Mouse (Mus musculus) monocyte, adult 5-6 weeks (primary cell): Measurements from ENCODE around the gene Rnf169. TPM values are rescaled to one million over a fixed set of nuclear protein-coding genes. Genes with fewer than 3 reads are reported as not detected.

Source experiments
- ATAC-seq: fragments of 153-309, 156-312 bp; replicated peaks from 2 replicates; pipeline ENCODE4 v1.8.0; 2017; ENCODE audit warnings: mild to moderate bottlenecking; ENCODE audit not compliant: low TSS enrichment, insufficient number of reproducible peaks, severe bottlenecking, poor library complexity, low FRiP score
- total RNA-seq: library from RNA; stranded (forward); fragments of 200-1000, 200-491, 200-594 nt; gene quantifications from 3 replicates; pipeline ENCODE4 v1.2.3, GENCODE M21; 2017

The Rnf169 gene
- total RNA-seq, 1 experiment from 2014 or later, result 41.4 TPM

DNA sequence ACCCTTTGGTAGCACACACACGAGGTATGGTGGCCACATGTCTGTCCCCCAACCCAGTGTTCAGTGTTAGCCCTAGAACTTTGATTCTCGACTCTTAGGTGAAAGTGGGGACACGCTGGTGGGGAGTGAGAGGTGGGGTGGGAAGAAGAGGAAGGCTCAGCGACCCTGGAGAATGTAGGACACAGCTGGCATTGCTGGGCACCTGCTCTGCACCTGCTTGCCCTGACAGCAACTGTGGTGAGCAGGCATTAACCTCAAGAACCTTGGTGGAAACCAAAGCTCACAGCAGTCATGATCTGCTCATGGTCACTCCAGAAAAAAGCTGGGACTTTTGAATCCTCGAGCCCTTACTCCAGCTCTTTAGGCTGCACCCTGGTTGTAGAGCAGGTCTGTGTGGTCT lies 69.2 kb downstream of the Rnf169 start:
- no peak for ATAC-seq

DNA sequence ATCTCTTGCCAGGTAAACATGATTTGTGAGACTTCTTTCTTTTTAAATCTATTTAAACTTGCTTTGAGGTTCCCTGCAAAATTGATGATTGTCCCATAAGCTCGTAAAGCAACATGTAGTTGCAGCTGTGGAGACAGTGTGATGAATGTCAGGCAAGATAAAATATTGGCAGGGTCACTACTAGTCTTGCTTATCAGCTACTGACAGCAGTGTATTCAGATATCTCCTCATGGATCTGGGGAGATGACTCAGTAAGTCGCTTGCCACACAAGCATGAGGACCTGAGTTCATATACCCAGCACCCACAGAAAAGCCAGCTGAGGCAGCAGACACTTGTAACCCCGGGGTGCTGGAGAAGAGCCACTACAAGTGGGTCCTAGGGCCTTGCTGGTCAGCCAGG lies 72.8 kb downstream of the Rnf169 start:
- ATAC-seq, result no peak; the same call in 1 of the 2 replicates

DNA sequence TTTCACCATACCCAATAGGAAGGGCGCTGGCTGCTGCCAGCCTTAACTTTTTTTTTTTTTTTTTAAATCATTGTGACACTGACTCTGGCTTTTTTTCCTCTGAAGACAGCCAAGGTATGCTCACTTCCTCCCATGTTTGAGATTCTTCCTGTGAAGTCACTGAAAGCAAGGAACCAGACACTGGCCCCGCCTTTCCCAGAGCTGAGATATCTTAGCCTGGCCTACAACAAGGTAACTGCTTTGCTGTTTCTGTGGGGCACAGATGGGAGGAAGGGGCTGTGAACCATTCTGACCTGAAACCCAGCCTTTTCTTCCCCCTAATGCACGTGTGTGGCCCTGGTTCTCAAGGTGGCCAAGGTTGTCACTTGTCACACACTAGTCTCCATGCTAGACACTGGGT lies 73.9 kb downstream of the Rnf169 start:
- no peak for ATAC-seq

DNA sequence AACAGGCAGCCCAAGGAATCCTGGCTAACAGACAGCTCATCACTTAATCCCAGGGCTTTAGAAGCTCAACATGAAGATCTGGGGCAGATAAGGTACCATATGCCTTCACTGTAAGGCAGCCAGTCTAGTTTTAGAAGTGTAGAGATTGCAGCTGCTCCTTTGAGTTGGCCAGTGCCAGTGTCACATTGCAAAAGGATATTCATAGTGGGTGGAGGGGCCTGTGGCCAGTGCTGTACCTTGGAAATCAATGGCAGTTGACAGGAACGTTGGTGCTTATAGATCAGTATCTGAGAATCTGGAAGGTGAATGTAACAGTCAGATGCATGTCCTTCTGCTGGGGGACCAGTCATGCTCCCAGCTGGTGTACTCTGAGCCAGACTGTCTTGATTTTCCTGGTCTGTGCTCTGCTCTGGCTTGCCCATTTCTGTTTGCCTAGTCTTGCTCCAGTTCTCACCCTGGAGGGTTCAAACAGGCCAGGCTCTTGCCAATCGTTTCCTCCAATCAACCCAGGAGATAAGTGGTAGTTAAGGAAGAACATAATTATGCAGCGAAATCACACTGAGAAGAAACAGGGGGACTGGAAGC lies 75.7 kb downstream of the Rnf169 start:
- ATAC-seq, result no peak

DNA sequence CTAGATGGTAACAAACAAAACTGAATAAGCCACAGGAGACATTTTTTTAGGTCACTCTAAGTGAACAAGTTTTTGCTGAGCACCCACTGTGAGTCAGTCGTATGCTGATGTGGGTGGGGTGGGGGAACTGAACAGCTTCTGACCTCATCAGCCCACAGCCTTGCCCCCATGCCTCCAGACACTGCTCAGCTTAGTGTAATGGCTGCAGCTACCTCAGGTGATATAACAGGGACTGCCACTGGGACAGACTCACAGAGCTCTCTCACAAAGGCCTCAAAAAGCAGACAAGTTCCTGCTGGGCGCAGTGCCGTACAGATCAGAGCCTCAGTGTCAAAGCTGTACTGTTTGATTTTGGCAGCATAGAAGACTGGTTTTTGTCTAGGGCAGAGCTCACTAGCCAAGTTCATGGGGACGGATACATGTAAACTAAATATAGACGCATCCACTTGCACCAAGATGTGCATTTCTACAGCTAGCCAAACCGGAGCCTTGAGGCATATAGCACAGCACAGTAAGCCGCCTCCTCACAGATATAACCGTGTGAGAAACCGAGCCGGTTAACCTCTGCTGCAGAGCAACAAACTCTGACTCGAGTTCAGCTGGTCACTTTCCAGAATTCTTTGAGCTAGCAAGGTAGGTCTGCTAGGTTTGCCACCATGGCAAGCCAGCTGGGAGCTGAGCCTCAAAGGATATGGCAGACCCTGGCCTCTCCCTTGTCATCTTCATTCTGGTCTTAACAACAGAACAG lies 77.2 kb downstream of the Rnf169 start:
- ATAC-seq, result no peak

DNA sequence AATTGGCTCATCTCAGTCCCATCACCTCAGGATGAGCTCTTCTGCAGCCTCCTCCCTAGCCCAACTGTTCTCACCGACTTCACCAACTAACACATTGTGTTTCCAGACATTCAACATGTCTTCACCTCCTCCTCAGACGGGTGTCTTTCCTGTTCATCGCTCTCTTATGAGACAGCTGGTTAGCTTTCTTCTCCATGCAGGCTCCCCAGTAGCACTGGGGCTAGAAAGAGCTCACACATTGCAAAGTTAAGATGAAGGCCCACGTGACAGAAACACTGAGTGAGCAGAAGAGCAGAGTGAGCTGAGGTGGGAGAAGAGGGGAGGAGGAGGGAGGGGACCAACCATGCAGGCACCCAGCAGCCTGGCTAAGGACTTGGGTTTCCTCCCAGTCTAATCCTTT lies 78.0 kb downstream of the Rnf169 start:
- ATAC-seq, result no peak

DNA sequence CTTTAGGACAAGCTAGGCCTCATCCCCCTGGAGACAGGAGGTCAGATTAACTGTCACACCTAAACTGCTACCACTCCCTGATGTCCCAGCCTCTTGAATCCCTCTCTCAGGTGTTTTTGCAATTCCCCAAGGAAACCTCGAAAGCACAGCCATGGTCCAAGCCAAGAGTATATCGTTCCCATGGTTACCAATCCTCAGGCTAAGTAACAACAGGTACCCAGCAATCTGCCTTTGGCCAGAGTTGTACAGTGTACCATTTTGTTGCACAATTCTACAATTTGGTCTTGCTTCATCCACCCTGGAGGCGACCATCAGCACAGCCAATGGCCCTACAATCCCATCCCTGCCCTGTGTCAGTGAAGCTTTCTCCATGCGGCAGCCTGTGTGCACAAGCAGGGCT lies 83.3 kb downstream of the Rnf169 start:
- ATAC-seq, result no peak

DNA sequence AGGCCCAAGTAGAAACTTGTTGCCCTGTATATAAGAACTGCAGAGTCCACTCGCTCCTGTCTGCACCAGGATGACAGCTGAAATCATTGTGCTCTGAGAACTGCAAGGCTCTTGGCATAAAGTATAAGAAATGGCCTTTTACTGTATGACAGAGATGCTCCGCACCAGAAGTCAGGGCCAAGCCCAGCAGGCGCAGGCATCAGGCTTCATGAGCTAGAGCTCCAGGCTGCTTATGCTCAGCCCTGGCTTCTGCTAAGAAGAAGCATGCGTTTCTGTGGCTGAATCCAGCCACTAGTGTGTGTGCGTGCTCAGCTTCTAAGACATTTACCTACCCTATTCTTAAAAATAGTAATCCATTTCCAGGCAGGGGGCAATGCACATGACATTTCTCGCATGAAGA lies 85.8 kb downstream of the Rnf169 start:
- ATAC-seq, result no peak

DNA sequence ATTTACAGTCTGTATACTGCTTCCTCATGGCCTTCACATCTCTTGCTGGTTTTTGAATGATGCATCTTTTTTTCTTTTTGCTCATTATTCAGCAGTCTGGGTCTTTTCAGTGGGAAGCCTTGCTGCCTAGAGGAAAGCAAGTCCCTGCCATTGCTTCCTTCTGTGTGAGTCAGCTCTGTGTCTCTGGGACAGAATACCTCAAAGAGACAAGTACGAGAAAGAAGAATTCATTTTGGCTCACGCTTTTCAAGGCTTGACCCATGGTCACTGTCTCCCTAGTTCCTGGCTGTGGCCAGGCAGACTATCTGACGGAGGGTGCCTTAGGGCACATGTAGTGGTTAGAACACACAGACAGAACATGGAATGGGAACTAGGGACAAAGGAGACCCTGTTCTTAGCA lies 86.3 kb downstream of the Rnf169 start:
- no peak for ATAC-seq

DNA sequence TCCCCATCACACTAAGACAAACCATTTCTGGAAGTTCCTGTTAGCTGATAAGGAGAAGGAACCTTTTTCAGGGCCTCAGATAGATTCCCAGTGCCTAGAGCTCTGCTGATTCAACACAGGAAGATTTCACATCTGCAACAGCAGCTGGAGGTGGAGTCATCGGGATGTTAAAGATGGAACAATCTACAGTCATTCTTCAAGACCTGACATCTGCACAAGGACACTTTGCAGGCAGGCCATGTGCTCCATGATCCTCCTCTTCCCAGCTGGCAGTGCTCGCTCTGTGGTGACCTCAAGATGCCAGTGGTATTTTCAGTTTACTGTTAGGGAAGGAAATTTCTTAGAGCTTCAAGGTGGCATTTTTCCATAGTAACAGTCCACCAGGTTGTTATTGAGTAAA lies 87.9 kb downstream of the Rnf169 start:
- ATAC-seq, result no peak

DNA sequence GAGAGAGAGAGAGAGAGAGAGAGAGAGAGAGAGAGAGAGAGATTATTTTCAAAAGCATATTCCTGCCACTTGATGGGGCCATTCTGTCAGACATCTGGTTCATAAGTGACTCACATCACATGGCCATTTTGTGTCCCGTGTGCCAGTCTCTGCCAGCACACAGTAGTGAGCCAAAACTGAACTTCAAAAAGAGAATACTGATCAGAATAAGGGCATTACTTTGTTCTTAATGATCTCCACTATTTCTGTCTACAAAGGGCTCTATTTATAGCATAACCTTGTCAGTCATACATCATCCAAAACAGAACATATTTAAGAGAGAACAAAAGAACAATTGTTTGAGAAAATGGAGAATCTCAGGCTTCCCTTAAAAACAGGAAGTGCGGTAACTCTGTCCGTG lies 88.8 kb downstream of the Rnf169 start:
- no peak for ATAC-seq

DNA sequence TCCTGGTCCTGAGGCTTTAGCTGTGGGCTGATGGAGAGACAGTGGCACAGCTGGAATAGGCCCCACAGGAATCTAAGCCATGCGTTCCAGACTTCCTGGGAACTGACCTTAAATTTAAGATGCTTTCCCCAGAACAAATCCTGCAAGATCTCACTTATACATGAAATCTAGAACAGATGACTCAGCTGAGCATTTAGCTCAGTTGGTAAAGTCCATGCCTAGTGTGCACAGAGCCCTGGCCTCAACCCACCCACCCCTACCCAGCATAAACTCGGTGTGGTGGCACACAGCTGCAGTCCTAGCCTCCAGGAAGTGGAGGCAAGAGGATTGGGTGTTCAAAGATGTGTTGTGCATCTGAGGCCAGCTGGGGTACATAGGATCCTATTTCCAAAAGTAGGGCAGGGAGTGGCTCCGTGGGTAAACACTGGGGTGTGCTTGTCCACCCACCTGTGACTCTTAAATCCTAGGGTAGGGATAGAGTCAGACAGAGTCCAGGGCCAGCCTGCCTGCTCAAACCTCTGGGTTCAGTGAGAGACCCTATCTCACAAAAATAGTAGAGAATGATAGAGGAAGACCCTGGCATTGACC lies 90.0 kb downstream of the Rnf169 start:
- no peak for ATAC-seq

DNA sequence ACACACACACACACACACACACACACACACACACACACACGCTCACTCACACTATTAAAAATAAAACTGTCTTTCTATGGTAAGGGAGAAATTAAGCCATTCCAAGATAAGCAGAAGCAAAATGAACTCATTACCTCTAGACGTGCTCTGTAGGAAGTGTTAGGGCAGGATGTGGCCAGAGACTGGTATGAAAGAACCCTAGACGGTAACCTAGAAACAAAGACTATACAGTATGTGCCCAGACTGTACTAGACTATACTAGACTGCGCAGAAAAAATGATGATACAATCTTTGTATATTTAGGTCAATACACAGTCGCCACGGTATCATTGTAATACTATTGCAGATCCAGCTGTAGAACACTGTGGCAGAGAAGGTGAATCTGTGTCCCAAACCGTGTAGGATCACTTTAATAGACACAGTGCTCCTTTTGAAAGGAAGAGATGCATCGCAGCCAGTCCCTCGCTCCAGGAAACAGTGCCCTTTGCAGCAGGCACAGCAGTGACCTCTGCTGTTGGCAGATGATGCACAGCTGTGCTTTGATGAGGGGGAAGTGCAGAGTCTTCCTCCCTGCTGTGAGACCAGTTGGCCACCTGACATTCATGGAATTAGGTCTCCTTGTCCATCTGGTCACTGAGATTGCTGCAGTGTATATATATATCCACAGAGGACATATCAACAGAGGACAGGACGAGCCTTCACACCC lies 90.9 kb downstream of the Rnf169 start:
- no peak for ATAC-seq

DNA sequence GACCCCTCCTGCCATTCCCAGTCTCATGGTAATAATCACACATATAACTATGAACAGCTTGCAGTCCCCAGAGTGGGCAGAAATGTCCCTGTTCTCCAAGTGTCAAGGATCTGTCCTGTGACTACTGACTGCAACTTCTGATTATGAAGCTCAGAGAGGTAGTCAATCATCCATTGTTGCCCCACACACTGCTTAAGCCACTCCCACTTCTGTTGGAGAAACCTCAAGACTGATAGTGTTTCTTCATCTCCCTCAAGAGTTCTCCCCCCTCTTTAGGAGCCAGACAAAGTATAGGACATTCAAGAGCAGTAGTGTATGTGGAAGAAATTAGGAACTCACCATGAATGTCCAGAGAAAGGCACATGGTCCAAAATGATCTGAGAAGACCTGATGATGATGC lies 92.5 kb downstream of the Rnf169 start:
- no peak for ATAC-seq

DNA sequence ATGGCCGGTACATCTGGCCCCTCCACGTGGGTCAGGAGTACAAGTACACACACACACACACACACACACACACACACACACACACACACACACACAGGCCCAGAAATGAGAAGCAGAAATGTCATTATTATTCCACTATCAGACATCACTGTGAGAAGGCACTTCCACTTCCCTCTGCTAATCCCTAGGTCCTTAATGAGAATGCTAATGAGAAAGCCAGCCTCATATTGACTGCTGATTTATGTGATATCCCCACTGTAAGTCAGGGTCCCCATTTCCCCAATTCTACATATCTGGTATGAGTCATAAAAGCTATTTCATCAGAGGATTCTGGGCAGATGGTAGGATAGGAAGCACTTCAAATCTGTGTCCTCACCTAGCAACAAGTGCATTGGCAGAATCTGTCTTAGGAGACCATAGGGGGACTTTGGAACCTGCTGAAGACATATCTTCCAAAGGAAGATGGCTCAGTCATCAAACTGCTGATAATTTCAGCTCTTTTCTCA lies 93.0 kb downstream of the Rnf169 start:
- ATAC-seq, result 0 out of 2 replicates have a peak, but pooled peaks have one; percentile 21

DNA sequence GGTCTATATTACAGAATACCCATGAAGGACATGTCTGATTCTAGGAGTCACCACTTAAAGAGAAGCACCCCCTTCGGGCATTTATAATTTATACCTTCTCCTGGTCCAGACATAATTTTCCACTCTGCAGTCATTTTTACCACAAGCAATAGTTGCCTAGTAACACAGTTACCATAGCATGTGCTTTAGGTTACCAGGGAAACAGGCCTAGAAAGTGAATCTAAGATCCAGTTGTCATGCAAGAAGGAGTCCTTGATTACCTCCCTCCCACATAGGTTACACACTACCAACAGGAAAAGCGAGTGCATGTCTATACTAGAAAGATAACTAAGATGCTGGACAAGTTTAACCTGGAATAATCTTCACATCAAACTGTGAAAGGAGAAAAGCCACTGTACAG lies 102.0 kb downstream of the Rnf169 start:
- no peak for ATAC-seq

DNA sequence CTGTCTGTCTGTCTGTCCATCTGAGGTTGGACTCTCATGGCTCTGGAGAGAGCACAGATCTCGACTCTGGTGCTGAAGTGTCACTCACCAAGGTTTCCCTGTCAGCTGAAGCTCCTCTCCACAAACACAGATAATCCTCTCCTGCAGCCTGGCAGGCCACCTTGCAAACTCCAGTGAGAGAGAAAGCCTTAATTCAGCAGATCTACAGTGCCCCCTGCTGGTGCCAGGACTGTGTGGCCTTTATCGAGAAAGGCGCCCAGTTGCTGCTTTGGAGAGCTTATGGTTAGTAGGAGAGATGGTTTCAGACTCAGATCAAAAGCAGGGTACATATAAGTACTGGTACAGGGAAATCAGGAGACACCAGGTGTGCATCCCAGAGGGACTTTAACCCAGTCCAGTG lies 103.9 kb downstream of the Rnf169 start:
- peak; percentile 75 for ATAC-seq

DNA sequence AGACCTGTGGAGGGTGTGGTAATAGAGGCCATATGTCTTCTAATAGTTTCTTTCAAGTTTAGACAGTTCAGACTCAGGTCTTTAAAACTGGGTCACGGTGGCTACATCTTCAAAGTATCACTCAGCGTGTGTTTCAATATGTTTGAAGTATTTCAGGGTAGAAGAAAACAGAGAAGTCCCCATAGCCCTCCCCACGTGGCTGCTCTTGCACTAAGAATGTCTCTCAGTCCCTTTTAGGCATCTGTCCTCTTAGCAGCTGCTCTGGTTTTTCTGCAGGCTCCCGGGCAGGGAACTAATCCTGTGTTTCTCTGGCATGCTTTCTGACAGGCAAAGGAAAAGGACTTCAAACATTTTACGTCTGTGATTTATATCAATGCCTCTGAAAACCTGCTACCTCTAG lies 104.4 kb downstream of the Rnf169 start:
- ATAC-seq, result no peak

DNA sequence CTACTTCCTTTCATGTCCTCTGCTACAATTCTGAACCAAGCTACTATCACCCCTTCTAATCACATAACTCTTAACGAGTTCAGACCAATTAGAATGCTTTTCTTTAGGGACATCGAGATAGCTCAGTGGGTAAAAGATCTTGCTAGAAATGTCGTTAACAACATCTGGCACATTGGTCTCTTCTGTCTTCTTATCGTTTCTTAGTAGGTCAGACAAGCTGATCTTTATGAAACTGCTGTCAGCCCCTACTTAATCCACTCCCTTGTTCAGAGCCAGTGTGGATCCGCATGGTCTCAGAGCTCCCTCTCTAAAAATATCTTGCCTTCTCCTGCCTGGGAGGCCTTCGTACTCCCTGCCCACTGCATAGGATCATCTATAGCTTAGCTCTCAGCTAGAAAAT lies 106.3 kb downstream of the Rnf169 start:
- ATAC-seq, result no peak
